Mouse (Mus musculus) splenic B cell, adult 2 months (primary cell): ENCODE results near the gene Myo10.

Experiments used
- DNase-seq: peaks from one replicate; pipeline ENCODE4 v3.0.0-alpha.2; 2011; ENCODE audit warnings: low read depth, low spot score
- H3K27me3 ChIP-seq: 2 replicates; pipeline ENCODE4 v1.6.1; 2012; ENCODE audit warnings: mild to moderate bottlenecking, low read length, moderate library complexity, mixed read lengths; ENCODE audit not compliant: control insufficient read depth, poor library complexity, insufficient read depth, severe bottlenecking
- H3K36me3 ChIP-seq: 2 replicates; pipeline ENCODE4 v1.6.1; 2012; ENCODE audit warnings: mild to moderate bottlenecking, low read length, moderate library complexity, mixed read lengths; ENCODE audit not compliant: control insufficient read depth, poor library complexity, insufficient read depth, severe bottlenecking

Myo10 gene

GRCm38 (mm10) chr15:25806363-25806762, 184.0 kb downstream of the Myo10 start:
- Histone ChIP-seq H3K27me3 (no peaks in the 10 kb centered on the region), H3K36me3 (no peaks in the 10 kb centered on the region)
- DNase-seq: no peak

DNA sequence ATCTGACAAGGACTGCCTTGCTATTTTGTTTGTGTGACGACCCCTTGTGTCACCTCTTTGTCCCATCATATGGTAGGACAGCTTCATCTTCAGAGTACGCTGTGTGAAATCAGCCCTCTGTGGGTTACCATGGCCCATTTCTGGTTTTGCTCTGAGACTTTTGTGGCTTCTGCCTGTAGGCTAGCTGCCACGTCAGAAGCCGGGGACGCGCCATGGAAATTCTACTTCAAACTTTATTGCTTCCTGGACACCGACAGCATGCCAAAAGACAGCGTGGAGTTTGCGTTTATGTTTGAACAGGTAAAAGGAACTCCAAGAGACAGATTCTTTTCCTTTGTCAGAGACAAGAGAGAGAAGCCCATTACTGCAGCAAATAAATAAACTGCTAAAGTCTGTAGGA, 184.6 kb downstream of the Myo10 start:
- no peak for DNase-seq
- Histone ChIP-seq H3K27me3 (no peaks in the 10 kb centered on the region), H3K36me3 (no peaks in the 10 kb centered on the region)

- Histone ChIP-seq H3K27me3 (no peaks in the 10 kb centered on the region), H3K36me3 (no peaks in the 10 kb centered on the region)
- DNase-seq: no peak
Measured at GRCm38 (mm10) chr15:25808677-25809460, 186.5 kb downstream of the Myo10 start.

DNA sequence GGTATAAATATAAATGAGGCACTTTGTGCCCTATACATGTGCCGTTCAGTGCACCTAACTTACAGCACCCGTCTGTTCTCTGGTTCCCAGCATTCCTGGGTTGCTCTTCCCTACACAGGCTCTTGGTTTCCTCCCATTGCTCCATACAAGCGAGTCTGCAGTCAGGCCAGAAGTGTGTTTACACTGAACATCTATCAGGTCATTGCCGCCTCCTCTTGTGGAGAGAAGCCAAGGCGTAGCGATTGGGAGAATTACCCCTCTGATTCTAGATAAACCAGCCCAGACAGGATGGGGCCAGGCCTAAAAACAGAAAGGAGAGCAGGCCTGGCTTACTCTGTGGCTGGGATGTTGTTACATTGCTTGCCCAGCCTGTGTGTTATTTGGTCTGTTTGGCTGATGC, 187.3 kb downstream of the Myo10 start:
- DNase-seq: no peak
- Histone ChIP-seq H3K36me3 (no peaks in the 10 kb centered on the region), H3K27me3 (no peaks in the 10 kb centered on the region)

GRCm38 (mm10) chr15:25811834-25812250, 189.5 kb downstream of the Myo10 start:
- H3K27me3 ChIP-seq: no peaks in the 10 kb centered on the region
- peak; percentile 82 for DNase-seq

DNA sequence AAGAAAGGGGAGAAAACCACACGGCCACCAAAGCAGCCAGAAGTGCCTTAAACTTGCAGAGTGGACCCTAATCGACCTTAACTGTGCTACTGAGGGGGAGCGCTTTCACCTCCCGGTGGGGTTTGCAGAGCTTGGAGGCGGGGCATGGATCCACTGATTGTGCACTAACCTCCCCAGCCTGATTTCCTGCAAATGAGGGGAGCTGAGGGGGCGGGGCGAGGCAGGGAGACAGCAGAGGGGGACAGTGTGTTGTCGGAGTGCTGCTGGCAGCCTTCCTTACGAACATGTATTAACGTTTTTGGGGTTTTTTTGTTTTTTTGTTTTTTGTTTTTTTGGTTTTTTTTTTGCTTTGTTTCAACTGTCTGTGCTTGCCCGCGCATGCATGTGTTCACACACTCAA, 190.2 kb downstream of the Myo10 start:
- Histone ChIP-seq H3K27me3 (no peaks in the 10 kb centered on the region), H3K36me3 (no peaks in the 10 kb centered on the region)
- peak; percentile 60 for DNase-seq

More at GRCm38 (mm10) chr15:25811834-25812250, 189.5 kb downstream of the Myo10 start:
- H3K36me3 ChIP-seq: no peaks in the 10 kb centered on the region

- no peaks in the 10 kb centered on the region for H3K36me3 ChIP-seq
- no peak for DNase-seq
- no peaks in the 10 kb centered on the region for H3K27me3 ChIP-seq
Measured at GRCm38 (mm10) chr15:25814535-25814934, 192.2 kb downstream of the Myo10 start.

- Histone ChIP-seq H3K36me3 (no peaks in the 10 kb centered on the region), H3K27me3 (no peaks in the 10 kb centered on the region)
- peak; percentile 79 for DNase-seq
Measured at GRCm38 (mm10) chr15:25817191-25817590, 194.9 kb downstream of the Myo10 start.

DNA sequence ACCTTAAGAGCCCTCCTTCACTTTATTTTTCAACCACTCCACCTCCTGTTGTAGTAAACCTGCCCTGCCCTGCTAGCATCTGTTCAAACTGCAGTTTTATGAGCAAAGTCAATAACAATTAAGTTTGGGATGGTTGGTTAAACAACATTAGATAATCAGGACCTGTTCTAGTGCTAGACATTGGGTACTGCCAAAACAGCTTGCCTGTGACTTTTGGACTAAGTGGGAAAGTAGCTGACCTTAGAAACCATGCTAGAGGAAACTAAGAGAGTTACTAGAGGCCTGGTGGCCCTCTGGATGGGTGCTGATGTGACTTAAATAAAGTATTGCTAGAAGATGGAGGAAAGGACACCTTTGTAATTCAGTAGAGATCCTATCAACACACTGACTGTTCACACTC, 199.7 kb downstream of the Myo10 start:
- Histone ChIP-seq H3K27me3 (no peaks in the 10 kb centered on the region), H3K36me3 (no peaks in the 10 kb centered on the region)
- no peak for DNase-seq

- Histone ChIP-seq H3K36me3 (no peaks in the 10 kb centered on the region), H3K27me3 (no peaks in the 10 kb centered on the region)
- no peak for DNase-seq
Measured at GRCm38 (mm10) chr15:25822656-25823055, 200.3 kb downstream of the Myo10 start.

GRCm38 (mm10) chr15:25826531-25826961, 204.2 kb downstream of the Myo10 start:
- no peak for DNase-seq
- Histone ChIP-seq H3K36me3 (no peaks in the 10 kb centered on the region), H3K27me3 (no peaks in the 10 kb centered on the region)

DNA sequence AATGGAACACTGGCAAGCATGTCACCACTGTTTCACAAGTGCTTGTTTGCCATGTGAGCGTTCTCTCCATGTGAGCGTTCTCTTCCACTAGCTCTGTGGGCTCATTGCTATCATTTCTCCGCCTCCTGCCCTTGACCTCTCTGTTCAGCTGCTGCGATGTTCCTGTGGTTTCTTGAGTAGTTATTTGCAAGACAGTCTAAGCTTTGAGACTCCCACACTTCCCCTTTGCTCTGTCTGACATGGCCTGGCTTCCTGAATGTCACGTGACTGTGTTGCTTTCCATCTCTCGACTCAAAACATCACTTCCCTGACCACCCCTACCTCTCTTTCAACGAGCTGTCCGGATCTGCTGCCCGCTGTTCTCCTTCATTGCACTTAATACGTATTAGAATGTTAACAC, 206.1 kb downstream of the Myo10 start:
- H3K27me3 ChIP-seq: no peaks in the 10 kb centered on the region
- H3K36me3 ChIP-seq: no peaks in the 10 kb centered on the region
- DNase-seq: peak; percentile 92

DNA sequence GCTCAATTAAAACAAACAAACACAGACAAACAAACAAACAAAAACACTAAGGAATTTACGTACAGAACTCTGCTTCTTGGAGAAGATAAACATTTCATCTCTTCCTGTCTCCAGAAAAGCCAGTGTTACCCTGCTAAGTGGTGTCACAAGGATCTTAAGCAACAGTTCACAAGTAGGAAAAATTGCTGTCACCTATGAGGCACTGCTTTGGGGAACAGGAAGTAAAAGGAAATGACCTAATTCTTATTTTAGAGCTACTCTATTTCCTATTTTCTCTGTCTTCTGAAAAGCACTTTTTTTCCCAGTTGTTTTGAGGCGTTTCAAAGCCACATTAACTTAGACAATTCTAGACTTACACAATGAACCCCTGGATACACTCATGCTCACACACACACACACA, 208.1 kb downstream of the Myo10 start:
- peak; percentile 80 for DNase-seq
- Histone ChIP-seq H3K27me3 (no peaks in the 10 kb centered on the region), H3K36me3 (no peaks in the 10 kb centered on the region)

GRCm38 (mm10) chr15:25834282-25834681, 212.0 kb downstream of the Myo10 start:
- Histone ChIP-seq H3K36me3 (no peaks in the 10 kb centered on the region), H3K27me3 (no peaks in the 10 kb centered on the region)
- no peak for DNase-seq

DNA sequence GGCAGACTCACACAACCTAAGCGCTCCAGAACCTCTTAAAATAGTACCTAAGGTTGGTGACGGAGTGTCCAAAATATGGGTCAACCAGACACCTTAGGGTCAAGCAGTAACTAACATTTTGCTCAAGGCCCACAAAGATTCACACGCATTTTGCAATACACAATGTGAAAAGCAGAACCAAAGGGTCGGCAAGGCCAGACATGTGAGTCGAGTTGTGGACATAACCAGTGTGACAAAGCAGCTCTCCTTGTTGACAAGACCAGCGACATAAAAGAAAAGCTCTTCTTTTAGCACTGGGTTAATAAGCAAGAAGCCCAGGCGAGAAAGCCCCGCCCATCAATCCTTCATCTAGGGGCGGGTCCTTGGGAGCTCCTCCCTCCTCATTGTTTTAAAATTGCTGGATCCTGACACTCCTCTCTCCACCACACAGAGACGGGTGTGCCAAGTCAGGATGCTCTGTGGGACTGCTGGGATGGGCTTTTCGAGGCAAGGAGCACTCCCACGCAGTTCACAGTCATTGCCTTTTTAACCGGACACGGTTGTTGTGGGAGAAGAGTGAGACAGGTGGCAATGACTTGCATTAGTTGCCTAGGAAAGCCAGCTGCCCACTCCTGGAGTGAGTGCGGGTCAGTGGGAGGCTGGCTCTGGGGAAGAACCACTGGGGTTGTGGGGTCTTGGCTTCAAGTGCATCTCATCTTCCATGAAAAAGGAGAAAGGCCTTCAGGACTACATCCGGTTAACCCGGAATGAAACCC, 212.8 kb downstream of the Myo10 start:
- Histone ChIP-seq H3K27me3 (no peaks in the 10 kb centered on the region), H3K36me3 (no peaks in the 10 kb centered on the region)
- DNase-seq: no peak
